Mouse (Mus musculus) kidney, postnatal 10 days (tissue): ENCODE data around the gene Yif1a.

Experiments
- DNase-seq: peaks from one replicate; pipeline ENCODE4 v3.0.0; 2021; ENCODE audit warnings: mixed read lengths

Gene Yif1a

DNA sequence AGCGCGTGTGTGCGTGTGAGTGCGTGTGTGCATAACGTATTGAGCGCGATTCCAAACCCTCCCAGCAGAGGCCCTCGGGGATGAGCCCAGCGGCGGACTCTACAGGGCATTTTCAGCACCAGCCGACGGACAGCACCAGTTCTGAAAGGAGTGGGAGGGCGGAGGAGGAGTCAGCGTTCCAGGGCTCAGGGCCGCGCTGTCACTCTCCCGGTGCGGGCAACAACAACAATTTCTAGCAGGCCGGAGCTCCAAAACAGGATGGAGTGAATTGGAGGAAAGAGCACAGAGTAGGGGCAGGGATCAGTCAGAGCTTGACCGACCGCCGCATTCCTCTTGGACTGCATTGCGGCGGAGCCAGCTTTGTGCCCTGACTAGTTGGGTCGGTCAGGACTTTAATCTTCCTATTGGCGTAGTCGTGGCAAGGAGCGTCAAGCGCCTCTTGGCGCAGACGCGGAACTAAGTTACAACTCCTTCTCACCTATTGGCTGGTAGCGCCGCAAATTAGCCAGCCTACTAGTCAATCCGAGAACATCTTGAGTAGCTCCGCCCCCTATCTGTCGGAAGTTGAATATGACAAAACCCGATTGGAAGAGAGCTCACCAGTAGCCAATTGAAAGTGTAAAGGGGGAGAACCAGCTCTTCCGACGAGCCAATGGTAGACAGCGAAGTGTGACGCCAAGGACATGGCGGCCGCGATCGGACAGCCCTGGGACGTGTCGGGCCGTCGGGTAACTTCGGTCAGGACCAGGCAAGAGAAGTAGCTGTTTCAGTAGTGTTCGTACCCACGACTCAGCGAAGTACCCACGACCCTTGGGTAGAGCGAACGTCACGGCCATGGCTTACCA, at the start of gene Yif1a:
TSS of gene Yif1a (plus strand) at position 655 of the 845 bp plus-strand sequence.
- peak; percentile 97 for DNase-seq

GRCm38 (mm10) chr19:5038709-5039156, 49.6 kb upstream of the Yif1a start, which contains the start of the genes B4gat1 and AC124502.3:
B4gat1 (plus strand) TSS chr19:5038826.
AC124502.3 (plus strand) TSS chr19:5038891.
- DNase-seq, result peak; percentile 94

GRCm38 (mm10) chr19:5039301-5040114, 48.8 kb upstream of the Yif1a start:
- DNase-seq, result peak; percentile 48

- DNase-seq, result peak; percentile 97
Measured at GRCm38 (mm10) chr19:5040862-5041523, 47.3 kb upstream of the Yif1a start, which contains the start of gene Brms1. Brms1 (plus strand) TSS chr19:5041354.

GRCm38 (mm10) chr19:5041588-5041987, 46.8 kb upstream of the Yif1a start:
- no peak for DNase-seq

DNA sequence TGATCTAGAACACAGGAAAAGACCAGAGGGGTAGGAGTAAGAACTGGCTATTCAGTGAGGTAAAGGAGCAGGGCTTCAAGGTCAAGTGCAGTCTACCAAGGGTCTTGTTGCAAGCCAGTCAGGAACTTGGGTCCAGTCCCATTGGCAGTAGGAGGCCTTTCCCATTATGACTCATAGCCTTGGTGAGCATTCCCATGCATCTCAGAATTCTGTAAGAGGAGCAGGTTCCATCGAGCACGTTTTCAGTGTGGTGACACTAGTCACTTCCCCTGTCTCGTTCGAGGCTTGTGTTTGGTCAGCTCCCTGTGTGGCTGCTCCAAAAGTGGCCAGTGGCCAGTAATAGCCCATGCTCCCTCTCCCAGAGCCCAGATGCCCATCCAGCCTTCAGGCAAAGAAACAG, 42.8 kb upstream of the Yif1a start:
- no peak for DNase-seq

- DNase-seq, result no peak
Measured at GRCm38 (mm10) chr19:5048138-5049056, 39.9 kb upstream of the Yif1a start.

- no peak for DNase-seq
Measured at GRCm38 (mm10) chr19:5049325-5049724, 39.0 kb upstream of the Yif1a start.

DNA sequence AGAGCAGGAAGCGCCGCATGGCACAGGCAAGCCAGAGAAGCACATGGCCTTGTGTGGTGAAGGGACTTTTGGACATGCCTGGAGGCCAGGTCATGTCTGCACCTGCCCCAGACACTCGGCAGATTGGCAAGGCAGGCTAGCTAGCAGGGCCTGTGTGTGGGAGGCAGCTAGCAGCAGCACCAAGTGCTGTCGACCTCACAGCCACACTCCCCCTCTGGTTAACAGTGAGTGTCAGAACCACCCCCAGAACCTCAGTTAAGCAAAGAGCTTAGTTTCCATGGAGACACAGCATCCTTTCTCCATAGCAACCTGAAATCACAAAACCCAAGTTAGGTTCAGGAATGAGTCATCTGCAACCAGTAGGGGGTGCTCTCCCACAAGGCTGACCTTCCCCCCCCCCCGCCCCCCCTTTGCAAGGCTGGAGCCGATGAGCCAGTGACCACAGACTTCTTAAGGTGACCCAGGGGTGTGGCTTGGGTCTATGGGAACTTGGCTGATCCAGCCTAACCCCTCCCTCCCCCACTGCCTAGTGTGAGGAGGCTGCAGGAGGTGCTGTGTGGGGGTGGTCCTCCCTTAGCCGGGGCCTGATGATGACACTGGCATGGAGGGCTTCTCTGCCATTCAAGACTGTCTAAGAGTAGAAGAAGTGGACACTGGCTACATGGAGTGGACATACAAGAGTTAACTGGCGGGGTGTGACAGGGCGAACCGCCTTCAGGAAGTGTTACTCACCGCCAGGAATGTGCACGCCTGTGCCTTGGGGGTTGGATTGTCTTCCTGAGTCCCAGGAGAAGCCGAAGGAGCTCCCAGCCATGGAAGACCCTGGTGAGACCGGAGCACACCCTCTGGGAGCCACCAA, 38.1 kb upstream of the Yif1a start, which contains the start of gene Rin1:
TSS of gene Rin1 (plus strand) at position 435 of the 859 bp plus-strand sequence.
- DNase-seq, result peak; percentile 68

DNA sequence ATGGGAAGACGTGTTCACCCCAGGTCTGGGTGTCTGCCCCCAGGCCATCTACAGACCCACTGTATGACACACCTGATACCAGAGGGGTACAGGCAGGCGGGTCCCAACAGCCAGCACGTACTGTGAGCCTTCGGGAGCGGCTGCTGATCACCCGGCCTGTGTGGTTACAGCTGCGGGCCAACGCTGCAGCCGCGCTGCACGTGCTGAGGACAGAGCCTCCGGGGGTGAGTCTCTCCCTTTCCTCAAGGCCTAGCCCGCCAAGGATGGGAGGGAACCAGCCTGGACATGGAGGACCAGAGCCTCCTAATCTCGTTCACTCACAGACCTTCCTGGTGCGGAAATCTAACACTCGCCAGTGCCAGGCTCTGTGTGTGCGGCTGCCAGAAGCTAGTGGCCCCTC, 37.3 kb upstream of the Yif1a start:
- DNase-seq, result no peak

- no peak for DNase-seq
Measured at GRCm38 (mm10) chr19:5051515-5051914, 36.8 kb upstream of the Yif1a start.

DNA sequence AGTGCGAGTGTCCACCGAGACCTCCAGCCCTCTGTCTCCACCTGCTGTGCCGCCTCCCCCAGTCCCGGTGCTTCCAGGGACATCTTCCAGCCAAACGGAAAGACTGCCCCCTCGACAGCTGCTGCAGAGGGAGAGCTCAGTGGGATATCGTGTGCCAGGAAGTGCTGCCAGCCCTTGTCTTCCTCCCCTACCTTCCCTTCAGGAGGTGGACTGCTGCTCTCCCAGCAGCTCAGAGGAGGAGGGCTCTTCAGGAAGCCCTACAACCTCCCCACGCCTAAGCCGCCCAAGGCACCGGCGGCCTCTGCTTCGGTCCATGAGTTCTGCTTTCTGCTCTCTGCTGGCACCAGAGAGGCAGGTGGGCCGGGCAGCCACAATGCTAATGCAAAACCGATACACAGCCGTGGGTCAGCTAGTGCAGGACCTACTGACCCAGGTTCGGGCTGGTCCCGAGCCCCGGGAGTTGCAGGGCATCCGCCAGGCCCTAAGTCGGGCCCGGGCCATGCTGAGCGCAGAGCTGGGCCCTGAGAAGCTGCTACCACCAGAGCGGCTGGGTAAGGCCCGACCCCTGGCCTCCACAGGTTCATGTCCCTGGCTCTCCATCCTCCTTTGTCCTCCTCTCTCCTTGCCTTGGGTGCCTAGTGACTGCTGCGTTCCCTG, 36.0 kb upstream of the Yif1a start:
- DNase-seq, result no peak

DNA sequence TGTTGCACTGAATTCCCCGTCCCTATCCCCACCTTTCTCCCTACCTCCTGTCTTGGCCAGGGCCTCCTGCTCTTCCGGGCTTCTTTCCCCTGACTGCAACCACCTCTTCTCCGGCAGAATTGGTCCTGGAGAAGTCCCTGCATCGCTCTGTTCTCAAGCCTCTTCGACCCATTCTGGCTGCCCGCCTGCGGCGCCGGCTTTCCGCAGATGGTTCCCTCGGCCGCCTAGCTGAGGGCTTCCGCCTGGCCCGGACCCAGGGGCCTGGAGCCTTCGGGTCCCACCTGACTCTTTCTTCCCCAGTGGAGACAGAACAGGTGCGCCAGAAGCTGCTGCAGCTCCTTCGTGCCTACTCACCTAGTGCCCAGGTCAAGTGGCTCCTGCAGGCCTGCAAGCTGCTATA, 35.5 kb upstream of the Yif1a start:
- no peak for DNase-seq

- peak; percentile 76 for DNase-seq
Measured at GRCm38 (mm10) chr19:5053909-5054308, 34.4 kb upstream of the Yif1a start.

DNA sequence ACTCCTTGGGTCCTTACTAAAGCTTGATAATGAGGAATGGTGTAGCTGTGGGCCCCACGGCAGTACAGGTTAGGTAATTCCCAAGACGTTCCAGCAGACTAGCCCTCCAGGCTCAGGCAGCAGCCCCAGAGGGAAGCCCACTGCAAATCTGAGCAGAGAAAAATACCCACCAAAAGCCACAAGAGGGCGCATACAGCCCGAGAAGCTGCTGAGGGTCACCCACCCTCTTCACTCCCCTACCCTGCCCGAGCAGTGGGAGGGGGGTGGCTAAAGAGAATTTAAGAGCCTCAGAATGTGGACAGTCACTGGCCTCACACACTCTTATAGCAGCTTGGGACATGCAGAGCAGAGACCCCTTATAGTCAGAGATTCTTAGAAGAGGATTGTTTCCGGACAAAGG, 32.1 kb upstream of the Yif1a start:
- peak; percentile 72 for DNase-seq

DNA sequence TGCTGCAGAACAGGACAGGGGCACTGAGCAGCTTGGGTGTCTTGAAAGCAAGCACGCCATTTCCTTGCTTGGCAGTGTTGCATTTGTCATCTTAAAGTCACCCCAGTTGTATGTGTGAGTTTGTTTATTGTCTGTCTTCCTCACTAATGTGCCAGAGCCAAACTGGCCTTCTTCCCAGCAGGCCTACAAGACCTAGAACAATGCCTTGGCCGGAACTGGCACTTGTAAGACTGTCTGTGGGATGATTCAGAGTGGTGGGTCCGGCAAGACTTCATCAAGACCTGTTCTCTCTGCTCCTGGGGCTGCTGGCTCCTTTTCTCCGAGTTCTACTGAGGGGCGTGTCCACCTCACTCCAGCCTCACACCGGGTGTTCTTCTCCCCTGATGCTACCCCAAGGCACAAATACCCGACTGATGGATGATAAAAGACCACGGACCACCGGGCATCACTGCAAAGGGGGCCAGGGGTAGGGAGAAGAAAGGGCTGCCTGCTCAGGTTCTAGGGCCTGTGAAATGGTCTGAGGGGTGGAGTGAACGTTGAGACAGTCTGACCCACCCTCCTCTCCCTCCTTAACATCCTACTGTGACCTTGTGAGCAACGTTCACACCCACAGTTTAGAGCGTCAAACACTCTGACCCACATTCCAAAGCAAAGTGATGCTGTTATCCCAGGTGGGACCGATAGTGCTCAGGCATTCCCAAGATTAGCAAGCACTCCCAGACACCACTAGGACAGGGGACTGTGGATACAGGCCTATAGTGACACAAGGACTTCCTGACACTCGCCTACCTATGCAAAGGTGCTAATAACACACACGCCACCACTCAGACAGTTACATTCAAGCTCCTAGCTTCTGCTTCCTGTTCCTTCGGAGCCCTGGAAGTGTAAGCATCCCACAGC, 30.2 kb upstream of the Yif1a start:
- no peak for DNase-seq

DNA sequence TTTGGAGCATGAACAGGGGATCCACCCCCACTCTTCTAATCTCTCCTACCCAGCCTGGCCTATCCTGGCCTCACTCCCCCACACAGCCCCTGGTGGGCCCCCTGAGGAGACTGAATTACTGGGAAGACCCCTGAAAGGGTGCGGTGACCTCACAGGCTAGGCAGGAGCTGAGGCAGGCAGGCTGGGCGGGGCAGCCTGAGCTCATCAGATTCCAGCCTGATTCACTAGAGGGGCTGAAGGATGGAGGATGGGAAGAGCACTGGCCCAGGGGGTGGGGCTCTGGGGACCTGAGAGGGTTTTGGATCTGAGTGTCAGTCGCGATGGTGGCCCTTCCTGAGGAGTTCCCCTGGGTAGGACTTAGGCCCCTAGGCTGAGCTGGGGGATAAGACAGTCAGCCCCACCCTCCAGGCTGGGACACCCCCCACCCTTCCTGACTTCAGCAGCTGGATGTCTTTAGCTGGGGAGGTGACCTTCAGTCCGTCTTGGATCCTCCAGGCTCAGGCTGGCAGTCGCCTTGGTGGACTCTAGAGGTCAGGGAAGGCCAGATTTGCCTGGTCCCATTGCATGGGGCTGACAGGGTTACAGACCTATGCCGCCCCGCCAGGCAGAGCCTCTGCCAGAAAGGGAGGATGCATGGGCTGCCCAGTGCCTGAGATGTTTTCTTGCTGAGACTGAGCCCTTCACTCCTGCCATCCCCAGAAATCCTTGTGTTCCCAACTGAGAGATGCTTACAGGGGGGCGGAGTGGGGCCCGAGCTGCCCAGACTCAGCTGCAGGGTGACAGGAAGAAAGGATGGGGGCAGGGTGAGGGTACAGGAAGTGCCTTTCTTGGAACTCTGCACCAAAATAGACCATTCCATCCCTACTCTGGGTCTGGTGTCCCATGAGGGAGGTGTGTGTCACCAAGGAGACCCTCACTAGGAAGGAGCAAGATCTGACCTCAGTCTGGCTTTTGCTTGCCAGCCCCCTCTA, 29.3 kb upstream of the Yif1a start:
- DNase-seq, result peak; percentile 55
